Mouse (Mus musculus): ENCODE data around the gene Pkhd1.

- TF ChIP-seq POLR2A (IDR thresholded peaks at IDR 0.05; ENCODE audit: insufficient read depth, low read length) (no peak), CTCF (IDR thresholded peaks at IDR 0.05; ENCODE audit: low read depth, low read length) (no peak), EP300 (IDR thresholded peaks at IDR 0.05; ENCODE audit: insufficient read depth, low read depth, low read length) (no peak)
Measured at GRCm38 (mm10) chr1:20150016-20150415, 467.8 kb downstream of the Pkhd1 start.
